Mouse (Mus musculus) c-Kit-positive CD71-positive TER-119-positive erythroid progenitor cells, embryonic 14.5 days (primary cell): ENCODE data around the gene Foxp1.
A peak's percentile ranks its signal among the peaks of the same experiment; 100 is the strongest.

Experiments
- DNase-seq: peaks from one replicate; pipeline ENCODE4 v3.0.0-alpha.2; 2013; ENCODE audit warnings: low spot score

The Foxp1 gene

GRCm38 (mm10) chr6:99359036-99359698 lies 163.4 kb downstream of the Foxp1 start:
- no peak for DNase-seq

- DNase-seq, result no peak
Observed at GRCm38 (mm10) chr6:99357931-99358330, 164.6 kb downstream of the Foxp1 start.

DNA sequence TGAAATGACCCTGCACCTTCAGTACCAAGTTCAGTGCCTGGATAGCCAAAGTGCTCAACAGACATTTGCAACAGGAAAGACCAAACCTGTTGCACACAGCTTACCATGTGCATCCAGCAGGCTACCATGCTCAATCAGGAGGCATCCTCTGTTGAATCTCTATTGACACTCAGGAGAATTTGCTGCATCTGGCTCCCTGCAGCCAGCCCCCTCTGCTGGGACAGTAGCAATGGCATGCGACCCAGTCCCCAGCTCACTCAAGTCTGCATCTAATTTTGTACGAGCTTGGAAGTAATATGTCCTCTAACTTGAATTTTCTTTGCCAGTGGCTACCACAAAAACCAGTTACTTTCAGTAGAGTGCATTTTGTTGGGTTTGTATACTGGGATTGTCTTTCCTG lies 168.2 kb downstream of the Foxp1 start:
- no peak for DNase-seq

DNA sequence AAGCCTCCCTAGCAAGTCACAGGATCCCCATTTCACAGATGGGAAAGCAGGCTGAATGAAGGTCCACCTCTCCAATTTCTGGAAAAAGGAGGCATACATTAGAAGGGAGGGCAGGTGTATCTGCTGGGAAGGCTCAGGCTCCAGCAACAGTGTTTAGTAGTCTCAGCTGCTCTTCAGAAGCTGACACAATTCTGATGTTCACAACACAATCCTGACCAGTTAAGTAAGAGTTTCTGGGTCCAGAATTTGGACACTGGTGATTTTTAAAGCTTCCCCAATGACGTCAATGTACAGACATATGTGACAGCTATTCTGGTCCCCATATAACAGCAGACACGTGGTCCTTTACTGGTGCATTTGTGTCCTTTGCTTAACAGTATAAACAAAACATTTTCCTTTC lies 169.1 kb downstream of the Foxp1 start:
- no peak for DNase-seq

DNA sequence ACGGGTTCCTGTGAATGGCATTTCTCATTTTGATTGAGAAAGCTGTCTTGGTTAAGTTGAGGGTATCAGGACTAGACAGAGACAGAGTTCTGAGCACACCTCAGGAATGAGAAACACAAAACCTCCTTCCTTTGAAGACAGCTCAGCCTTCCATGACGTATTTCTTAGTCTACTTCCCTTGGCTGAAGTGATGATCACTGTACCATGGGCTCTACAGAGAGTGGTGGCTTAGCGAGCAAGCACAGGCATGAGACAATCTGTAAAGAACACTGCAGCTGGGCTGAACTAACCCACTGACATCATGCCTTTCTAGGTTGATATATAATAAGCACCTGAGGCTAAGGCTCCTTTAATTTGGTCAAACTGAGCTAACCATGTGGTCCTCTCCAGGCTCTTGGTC lies 172.0 kb downstream of the Foxp1 start:
- no peak for DNase-seq

- peak; percentile 20 for DNase-seq
Observed at GRCm38 (mm10) chr6:99350156-99350555, 172.4 kb downstream of the Foxp1 start.

GRCm38 (mm10) chr6:99347836-99348235 lies 174.7 kb downstream of the Foxp1 start:
- DNase-seq, result no peak

GRCm38 (mm10) chr6:99344966-99345365 lies 177.6 kb downstream of the Foxp1 start:
- DNase-seq, result no peak

- no peak for DNase-seq
Observed at GRCm38 (mm10) chr6:99344357-99344756, 178.2 kb downstream of the Foxp1 start.

DNA sequence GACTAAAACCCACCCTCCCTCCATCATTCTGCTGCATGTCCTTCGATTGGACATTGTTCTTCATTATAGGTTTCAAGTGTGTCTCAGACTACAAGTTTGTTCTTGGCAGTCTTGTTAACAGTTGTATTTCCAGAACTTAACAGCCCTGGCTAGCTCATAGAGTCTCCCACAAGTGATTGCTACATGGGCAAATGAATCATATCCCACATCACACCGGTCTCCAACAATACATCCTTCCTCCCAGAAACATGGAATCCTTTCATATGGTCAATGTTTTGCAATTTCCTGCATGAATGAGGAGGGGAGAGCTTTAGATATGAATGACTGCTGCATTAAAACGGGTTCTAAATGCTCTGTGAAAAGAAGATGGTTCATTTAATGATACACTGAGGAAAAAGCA lies 178.7 kb downstream of the Foxp1 start:
- no peak for DNase-seq

DNA sequence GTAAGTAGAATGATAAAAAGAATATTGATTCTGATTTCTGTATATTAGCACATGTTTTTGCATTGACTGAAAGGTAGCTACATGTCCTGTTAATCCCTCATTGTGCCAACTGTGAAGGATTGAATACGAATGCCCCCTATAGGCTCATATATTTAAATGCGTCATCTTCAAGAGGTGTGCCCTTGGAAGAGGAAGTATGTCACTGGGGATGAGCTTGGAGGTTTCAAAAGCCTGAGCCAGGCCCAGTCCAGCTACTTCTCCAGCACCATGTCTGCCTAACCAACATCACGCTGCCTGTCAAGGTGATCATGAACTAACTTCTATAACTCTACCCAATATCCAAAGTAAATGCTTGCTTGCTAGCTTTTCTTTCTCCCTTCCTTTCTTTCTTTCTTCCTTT lies 180.1 kb downstream of the Foxp1 start:
- DNase-seq, result no peak

GRCm38 (mm10) chr6:99340902-99341301 lies 181.6 kb downstream of the Foxp1 start:
- DNase-seq, result no peak

GRCm38 (mm10) chr6:99339986-99340721 lies 182.4 kb downstream of the Foxp1 start:
- DNase-seq, result no peak

DNA sequence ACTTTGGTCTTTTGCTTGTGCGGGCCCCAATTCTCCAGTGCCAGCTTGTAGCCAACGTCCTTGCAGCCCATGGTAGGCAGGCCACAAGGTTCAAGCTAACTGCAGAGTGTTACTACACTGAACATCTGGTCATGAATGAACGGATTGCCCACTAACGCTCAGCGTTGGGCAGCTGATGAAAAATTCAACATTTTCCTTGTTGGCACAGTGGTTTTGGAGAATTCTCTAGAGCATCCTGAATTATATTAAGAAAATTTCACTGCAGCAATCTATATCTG lies 183.2 kb downstream of the Foxp1 start:
- no peak for DNase-seq

DNA sequence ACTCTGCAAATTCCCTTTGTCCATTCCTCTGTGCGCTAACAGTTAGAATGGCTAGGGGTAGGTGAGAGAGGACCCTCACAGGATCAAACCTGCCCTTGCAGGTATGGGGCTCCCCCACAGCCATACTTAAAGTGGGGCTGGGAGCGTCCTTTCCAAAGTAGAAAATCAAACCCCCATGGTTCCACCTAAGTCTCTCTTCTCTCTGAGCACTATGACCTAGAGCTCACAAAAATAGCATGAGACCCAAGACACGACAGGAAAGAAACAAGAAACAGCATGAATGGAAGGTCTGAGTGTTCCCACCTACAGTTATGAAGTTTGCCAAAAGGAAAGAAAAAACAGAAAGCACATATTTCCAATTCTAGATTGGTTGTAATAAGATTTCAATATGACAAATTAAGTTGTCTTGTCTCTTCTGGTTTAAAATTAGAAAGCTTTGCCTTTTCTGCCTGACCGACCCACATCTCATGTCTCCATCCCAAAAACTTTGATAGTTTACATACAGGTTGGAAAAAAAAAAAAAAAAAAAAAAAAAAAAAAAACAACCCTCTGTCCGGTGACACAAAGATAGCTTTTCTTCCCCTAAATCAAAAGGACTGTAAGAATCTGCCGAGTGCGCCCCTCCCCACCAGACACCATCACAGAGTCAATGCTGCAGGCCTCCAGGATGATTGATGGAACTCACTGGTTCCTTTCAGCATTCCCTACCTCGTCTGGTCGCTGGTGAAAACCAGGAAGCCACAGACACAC lies 183.8 kb downstream of the Foxp1 start:
- no peak for DNase-seq

DNA sequence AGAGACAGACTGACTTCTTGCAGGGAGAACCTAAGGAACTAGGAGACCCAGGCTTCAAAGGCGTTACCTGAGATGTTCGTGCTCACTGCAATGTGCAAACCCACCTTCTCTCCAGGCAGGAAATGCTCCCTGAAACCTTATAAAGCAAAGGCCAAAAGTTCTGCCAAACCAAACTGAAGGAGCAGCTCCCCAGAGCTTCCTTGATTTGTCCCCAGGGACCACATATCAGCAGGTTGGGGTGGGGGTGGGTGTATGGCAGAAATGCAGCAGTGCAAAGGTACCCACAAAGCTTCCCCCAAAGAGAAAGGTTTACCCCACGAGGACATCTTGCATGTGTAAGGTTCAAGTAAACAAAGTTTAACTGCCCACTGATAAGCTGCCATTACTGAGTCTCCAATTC lies 184.3 kb downstream of the Foxp1 start:
- DNase-seq, result no peak

DNA sequence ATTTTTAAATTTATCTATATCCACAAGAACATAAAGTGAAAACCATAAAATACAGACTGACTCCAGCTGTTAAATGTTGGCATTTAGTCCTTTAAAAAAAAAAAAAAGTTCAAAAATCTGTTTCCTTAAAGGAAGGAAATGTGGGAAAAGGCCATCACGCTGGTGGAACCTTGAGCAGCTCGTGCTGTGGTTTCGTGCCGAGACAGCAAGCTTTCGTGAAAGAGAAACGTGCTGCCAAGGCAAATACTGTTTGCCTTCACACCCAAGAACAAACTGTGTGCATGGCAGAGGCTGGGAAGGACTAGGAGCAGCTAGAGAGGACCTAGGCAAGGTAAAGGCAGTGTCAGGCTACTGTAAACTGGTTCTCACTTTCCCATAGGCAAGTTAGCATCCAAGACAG lies 184.9 kb downstream of the Foxp1 start:
- DNase-seq, result no peak

- DNase-seq, result no peak
Observed at GRCm38 (mm10) chr6:99336191-99336590, 186.3 kb downstream of the Foxp1 start.

DNA sequence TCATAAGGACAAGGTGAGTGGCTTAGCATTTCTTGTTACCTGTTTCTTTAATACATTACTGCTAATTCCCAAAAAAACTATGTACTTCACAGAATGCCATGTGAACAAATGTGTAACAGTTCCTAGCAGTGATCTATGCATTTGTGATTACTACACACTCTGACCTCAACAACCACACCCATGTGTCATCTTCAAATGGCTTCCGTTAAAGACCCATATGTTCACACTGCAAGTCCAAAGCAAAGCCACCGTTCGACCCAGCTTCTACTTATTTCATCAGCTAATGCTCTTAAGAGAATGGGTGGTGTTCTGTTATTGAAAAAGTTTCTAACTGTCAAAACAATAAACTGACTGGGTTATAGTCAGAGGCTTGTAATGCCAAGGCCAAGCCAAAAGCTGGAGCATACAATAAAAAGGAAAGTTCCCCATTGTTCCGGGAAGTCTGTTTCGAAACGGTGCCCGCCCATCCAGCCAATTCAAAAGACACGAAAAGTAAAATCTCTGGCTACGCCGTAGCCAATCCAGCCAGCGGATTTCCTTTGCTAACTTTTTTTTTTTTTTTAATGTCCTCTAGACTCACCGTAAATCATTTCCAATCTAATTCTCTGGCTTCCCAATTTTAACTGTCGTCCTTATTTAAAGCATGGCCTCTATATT lies 187.2 kb downstream of the Foxp1 start:
- DNase-seq, result no peak

DNA sequence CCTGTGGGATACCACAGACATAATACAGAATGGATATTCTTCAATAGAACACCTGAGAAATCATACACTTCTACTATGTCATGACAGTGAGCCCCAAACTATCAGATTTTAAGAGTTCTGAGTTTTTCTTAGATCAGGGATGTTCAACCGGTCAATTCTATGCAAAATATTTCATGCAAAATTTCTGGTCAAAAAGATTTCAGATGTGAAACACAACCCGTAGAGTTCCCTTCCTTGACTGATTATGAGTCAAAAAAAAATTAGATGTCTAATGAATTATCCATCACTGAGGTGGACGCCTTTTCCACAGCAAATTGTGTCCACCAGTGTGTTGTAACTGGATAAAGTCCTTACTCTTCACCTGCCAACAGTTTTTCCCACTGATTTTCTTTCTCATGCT lies 188.3 kb downstream of the Foxp1 start:
- no peak for DNase-seq

DNA sequence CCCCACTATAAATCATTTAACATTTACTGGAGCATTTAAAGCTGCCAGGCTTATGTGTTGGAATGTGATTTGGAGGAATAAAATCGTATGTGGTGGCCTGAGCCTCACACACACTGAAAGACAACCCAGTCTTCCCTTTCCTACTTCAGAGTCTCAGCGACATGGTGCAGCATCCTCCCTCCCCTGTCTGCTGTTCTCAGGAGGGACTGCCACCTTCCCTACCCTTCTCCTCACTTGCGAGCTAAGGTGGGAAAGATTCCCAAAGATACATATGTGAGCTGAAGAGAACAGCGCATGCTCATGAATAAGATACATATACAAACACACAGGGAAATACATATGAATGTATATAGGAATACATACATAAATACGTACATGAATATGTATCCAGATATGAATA lies 189.4 kb downstream of the Foxp1 start:
- DNase-seq, result no peak

DNA sequence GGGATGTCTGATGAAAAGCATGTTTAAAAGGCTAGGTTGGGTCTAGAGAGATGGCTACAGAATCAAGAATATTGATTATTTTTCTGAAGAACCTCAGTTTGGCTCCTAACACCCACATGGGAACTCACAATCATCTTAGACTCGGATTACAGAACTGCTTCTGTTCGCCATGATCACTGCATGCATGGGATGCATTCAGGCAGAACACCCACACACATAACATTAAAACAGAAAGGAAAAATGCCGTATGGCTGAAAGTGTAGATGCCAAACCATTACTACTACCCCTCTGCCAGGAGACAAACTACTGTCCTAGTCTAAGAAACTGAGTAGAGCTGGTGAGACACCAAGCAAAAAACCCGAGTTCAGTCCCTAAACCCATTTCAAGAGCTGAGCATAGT lies 192.4 kb downstream of the Foxp1 start:
- DNase-seq, result no peak

DNA sequence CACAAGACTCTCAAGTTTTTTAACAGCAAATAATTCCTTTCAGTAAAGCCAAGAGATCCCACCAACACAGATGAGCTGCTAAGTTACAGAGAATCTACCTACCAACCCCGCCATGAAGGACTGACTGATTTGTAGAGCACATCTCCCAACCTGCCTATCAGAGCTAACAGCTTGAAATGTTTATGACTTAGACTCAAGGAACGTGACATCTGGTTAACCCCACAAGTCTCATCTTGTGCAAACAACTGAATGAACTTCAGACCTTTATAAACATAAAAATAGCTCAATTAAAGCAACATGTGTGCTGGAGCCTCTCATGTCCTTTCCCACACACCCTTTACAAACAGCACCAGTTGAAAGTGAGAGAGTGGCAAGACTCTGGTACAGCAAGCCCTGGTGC lies 193.9 kb downstream of the Foxp1 start:
- DNase-seq, result no peak
